Mouse (Mus musculus): ENCODE measurements around the gene Sf3b1.
"Not testable (repeated sequence)": the region's sequence is repeated elsewhere in the genome, so short reads cannot be mapped to it uniquely, and the experiment has no call there.

The Sf3b1 gene

GRCm38 (mm10) chr1:55027253-55027801, at the start of gene Sf3b1:
TSS of gene Sf3b1 (minus strand) at chr1:55027481.
- peak; percentile 97 for DNase-seq (ENCODE audit: low read depth, low spot score)

- no peak for DNase-seq (ENCODE audit: low read depth, low spot score)
Observed at GRCm38 (mm10) chr1:55076395-55076743, 49.1 kb upstream of the Sf3b1 start.

GRCm38 (mm10) chr1:55075652-55076394, 48.5 kb upstream of the Sf3b1 start:
- no peak for DNase-seq (ENCODE audit: low read depth, low spot score)

GRCm38 (mm10) chr1:55074757-55075156, 47.5 kb upstream of the Sf3b1 start:
- DNase-seq (ENCODE audit: low read depth, low spot score), result no peak

GRCm38 (mm10) chr1:55072328-55072727, 45.0 kb upstream of the Sf3b1 start:
- DNase-seq (ENCODE audit: low read depth, low spot score), result not testable (repeated sequence)

- DNase-seq (ENCODE audit: low read depth, low spot score), result no peak
Observed at GRCm38 (mm10) chr1:55061772-55062171, 34.5 kb upstream of the Sf3b1 start.

GRCm38 (mm10) chr1:55061099-55061498, 33.8 kb upstream of the Sf3b1 start:
- no peak for DNase-seq (ENCODE audit: low read depth, low spot score)

GRCm38 (mm10) chr1:55058383-55058782, 31.1 kb upstream of the Sf3b1 start:
- not testable (repeated sequence) for DNase-seq (ENCODE audit: low read depth, low spot score)

- no peak for DNase-seq (ENCODE audit: low read depth, low spot score)
Observed at GRCm38 (mm10) chr1:55055322-55056115, 28.2 kb upstream of the Sf3b1 start.

- DNase-seq (ENCODE audit: low read depth, low spot score), result no peak
Observed at GRCm38 (mm10) chr1:55053596-55053995, 26.3 kb upstream of the Sf3b1 start.

GRCm38 (mm10) chr1:55053005-55053404, 25.7 kb upstream of the Sf3b1 start:
- DNase-seq (ENCODE audit: low read depth, low spot score), result peak; percentile 35

GRCm38 (mm10) chr1:55052355-55052953, 25.2 kb upstream of the Sf3b1 start, which contains the start of gene Coq10b:
TSS of gene Coq10b (plus strand) at chr1:55052770.
- DNase-seq (ENCODE audit: low read depth, low spot score), result peak; percentile 97

GRCm38 (mm10) chr1:55051671-55052070, 24.4 kb upstream of the Sf3b1 start:
- DNase-seq (ENCODE audit: low read depth, low spot score), result no peak

GRCm38 (mm10) chr1:55048841-55049587, 21.7 kb upstream of the Sf3b1 start:
- no peak for DNase-seq (ENCODE audit: low read depth, low spot score)

- no peak for DNase-seq (ENCODE audit: low read depth, low spot score)
Observed at GRCm38 (mm10) chr1:55043164-55043563, 15.9 kb upstream of the Sf3b1 start.

GRCm38 (mm10) chr1:55042246-55042645, 15.0 kb upstream of the Sf3b1 start:
- DNase-seq (ENCODE audit: low read depth, low spot score), result no peak

GRCm38 (mm10) chr1:55041691-55042090, 14.4 kb upstream of the Sf3b1 start:
- DNase-seq (ENCODE audit: low read depth, low spot score), result no peak

GRCm38 (mm10) chr1:55039944-55040343, 12.7 kb upstream of the Sf3b1 start:
- DNase-seq (ENCODE audit: low read depth, low spot score), result no peak

GRCm38 (mm10) chr1:55031026-55031779, 3.9 kb upstream of the Sf3b1 start:
- DNase-seq (ENCODE audit: low read depth, low spot score), result no peak

- DNase-seq (ENCODE audit: low read depth, low spot score), result no peak
Observed at GRCm38 (mm10) chr1:55029446-55029845, 2.2 kb upstream of the Sf3b1 start.

All from embryo, embryonic 11.5 days (tissue).